Mouse (Mus musculus): ENCODE data around the gene Gm19935. TPM values are rescaled to one million over a fixed set of nuclear protein-coding genes. Genes with fewer than 3 reads are reported as not detected.

The Gm19935 gene
- polyA plus RNA-seq, 1 experiment, result not detected

DNA sequence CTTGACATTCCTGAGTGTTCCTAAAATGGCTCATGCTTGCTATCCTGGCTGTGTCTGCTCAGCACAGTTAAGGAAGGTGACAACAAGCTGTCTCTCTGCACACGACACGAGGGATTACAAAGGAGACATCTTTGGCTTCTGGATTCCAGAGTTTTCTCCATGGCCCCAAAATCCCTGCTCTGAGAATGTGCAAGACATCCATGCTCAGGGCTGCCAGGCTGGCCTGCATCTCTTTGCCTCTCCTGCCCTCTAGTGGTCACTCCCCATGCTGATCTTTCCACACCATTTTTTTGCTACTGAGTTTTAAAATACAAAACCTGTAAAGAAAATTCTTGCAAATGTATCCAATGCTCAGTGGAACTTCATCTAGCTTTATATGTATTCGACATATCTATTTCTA is 23.5 kb downstream of the Gm19935 start:
- Histone ChIP-seq H3K9ac (ENCODE audit: low read depth, poor library complexity, severe bottlenecking) (no peak overlapping the region), H3K9me3 (replicated peaks; ENCODE audit: control insufficient read depth, insufficient read depth, low read length, poor library complexity, severe bottlenecking) (no peaks in the 10 kb centered on the region), H3K4me1 (ENCODE audit: control insufficient read depth, insufficient read depth, low read length) (no peaks in the 10 kb centered on the region), H3K4me3 (ENCODE audit: low read depth, low read length) (no peak overlapping the region), H3K27ac (ENCODE audit: insufficient read depth, low read length) (no peak overlapping the region), H3K36me3 (ENCODE audit: control insufficient read depth, insufficient read depth, low read length, poor library complexity, severe bottlenecking) (no peaks in the 10 kb centered on the region), H3K27me3 (ENCODE audit: control insufficient read depth, insufficient read depth, low read length, poor library complexity, severe bottlenecking) (no peaks in the 10 kb centered on the region)
- TF ChIP-seq EP300 (IDR thresholded peaks at IDR 0.05; ENCODE audit: insufficient read depth, low read depth, low read length) (no peak), CTCF (IDR thresholded peaks at IDR 0.05; ENCODE audit: low read depth, low read length) (peak; percentile 95)

DNA sequence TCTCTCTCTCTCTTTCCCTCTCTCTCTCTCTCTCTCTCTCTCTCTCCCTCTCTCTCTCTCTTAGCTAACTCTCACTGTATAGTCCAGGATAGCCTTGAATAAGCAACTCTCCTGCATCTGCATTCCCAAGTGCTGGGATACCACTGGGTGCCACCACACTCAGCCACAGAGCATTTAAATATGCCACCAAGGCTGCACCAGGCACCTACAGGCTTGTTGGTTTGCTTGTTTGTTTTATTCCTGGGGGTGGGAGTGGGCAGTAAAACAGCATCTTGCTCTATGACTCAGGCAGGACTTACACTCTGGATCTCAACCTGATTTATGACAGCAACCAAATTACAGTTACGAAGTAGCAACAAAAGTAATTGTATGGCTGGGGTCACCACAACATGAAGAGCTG is 25.6 kb downstream of the Gm19935 start:
- H3K27me3 ChIP-seq (ENCODE audit: control insufficient read depth, insufficient read depth, low read length, poor library complexity, severe bottlenecking), result no peaks in the 10 kb centered on the region
- H3K4me3 ChIP-seq (ENCODE audit: low read depth, low read length), result no peak overlapping the region
- no peak overlapping the region for H3K9ac ChIP-seq (ENCODE audit: low read depth, poor library complexity, severe bottlenecking)
- H3K9me3 ChIP-seq (replicated peaks; ENCODE audit: control insufficient read depth, insufficient read depth, low read length, poor library complexity, severe bottlenecking), result no peaks in the 10 kb centered on the region
- no peaks in the 10 kb centered on the region for H3K36me3 ChIP-seq (ENCODE audit: control insufficient read depth, insufficient read depth, low read length, poor library complexity, severe bottlenecking)
- H3K4me1 ChIP-seq (ENCODE audit: control insufficient read depth, insufficient read depth, low read length), result no peaks in the 10 kb centered on the region
- no peak overlapping the region for H3K27ac ChIP-seq (ENCODE audit: insufficient read depth, low read length)
- no peak for TF ChIP-seq CTCF (IDR thresholded peaks at IDR 0.05; ENCODE audit: low read depth, low read length)

DNA sequence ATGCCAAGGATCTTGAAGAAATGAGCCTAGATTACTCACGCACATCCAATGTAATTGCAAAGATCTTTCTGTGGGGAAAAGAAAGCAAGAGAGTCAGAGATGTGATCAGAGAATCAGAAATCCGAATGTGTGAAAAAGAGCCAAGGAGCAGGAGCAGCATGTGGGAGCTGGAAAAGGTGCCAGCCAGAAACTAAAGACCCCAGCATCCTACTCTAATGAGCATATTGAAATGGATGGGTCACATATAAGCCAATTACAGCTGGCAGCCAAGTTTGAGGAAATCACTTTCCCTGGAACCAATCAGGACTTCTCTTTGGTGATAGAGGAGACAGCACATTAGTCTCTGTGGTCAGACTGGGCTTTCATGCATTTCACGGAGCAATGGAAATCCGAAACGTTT is 47.4 kb downstream of the Gm19935 start:
- Histone ChIP-seq H3K4me3 (ENCODE audit: low read depth, low read length) (no peak overlapping the region), H3K27ac (ENCODE audit: insufficient read depth, low read length) (no peak overlapping the region), H3K27me3 (ENCODE audit: control insufficient read depth, insufficient read depth, low read length, poor library complexity, severe bottlenecking) (no peaks in the 10 kb centered on the region), H3K9me3 (replicated peaks; ENCODE audit: control insufficient read depth, insufficient read depth, low read length, poor library complexity, severe bottlenecking) (peaks cover 17% of the 10 kb centered on the region), H3K4me1 (ENCODE audit: control insufficient read depth, insufficient read depth, low read length) (no peaks in the 10 kb centered on the region), H3K9ac (ENCODE audit: low read depth, poor library complexity, severe bottlenecking) (no peak overlapping the region), H3K36me3 (ENCODE audit: control insufficient read depth, insufficient read depth, low read length, poor library complexity, severe bottlenecking) (no peaks in the 10 kb centered on the region)
- TF ChIP-seq CTCF (IDR thresholded peaks at IDR 0.05; ENCODE audit: low read depth, low read length) (no peak), POLR2A (IDR thresholded peaks at IDR 0.05; ENCODE audit: insufficient read depth, low read length) (no peak), EP300 (IDR thresholded peaks at IDR 0.05; ENCODE audit: insufficient read depth, low read depth, low read length) (no peak)

Other genes starting within 250 kb of the Gm19935 start
- 67.7 and 71.6 TPM in 2 replicates for gene Chd9, start 11.0 kb upstream of the Gm19935 start, polyA plus RNA-seq (2011; ENCODE audit: insufficient read depth, insufficient read length, low read depth, missing spikeins)

Measured in ES-Bruce4 (cell line).